Mouse (Mus musculus): ENCODE results near the gene Cnbd2. TPM values are rescaled to one million over a fixed set of nuclear protein-coding genes. Genes with fewer than 3 reads are reported as not detected.
A peak's percentile ranks its signal among the peaks of the same experiment; 100 is the strongest.

Cnbd2 gene
- polyA plus RNA-seq, 1 experiment from 2014 or later = 2.0 TPM

DNA sequence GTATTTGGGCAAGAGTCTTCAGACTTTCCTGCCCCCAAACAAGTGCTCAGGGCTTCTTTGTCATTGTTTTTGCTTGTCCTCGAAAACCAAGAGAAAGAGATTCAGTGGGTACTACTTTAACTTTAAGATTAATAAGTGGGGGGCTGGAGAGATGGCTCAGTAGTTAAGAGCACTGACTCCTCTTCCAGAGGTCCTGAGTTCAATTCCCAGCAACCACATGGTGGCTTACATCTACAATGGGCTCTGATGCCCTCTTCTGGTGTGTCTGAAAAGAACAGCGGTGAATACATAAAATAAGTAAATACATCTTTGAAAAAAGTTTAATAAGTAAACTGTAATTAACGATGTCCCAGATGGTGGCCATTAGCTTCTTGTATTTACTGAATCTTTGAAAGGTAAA is 1.1 kb downstream of the Cnbd2 start:
- peak overlapping the region; percentile 93 for H3K27ac ChIP-seq
- peaks cover 11% of the 10 kb centered on the region for H3K36me3 ChIP-seq
- peak overlapping the region; percentile 86 for H3K4me2 ChIP-seq
- 50% methylated on average over 3 of the region's 3 CpGs for WGBS (ENCODE audit: insufficient replicate concordance)
- H3K4me3 ChIP-seq = peak overlapping the region; percentile 93
- no peaks in the 10 kb centered on the region for H3K9me3 ChIP-seq (replicated peaks)
- peak overlapping the region; percentile 91 for H3K9ac ChIP-seq
- H3K27me3 ChIP-seq (replicated peaks) = no peaks in the 10 kb centered on the region
- H3K4me1 ChIP-seq = peaks cover 28% of the 10 kb centered on the region
- ATAC-seq = no peak

DNA sequence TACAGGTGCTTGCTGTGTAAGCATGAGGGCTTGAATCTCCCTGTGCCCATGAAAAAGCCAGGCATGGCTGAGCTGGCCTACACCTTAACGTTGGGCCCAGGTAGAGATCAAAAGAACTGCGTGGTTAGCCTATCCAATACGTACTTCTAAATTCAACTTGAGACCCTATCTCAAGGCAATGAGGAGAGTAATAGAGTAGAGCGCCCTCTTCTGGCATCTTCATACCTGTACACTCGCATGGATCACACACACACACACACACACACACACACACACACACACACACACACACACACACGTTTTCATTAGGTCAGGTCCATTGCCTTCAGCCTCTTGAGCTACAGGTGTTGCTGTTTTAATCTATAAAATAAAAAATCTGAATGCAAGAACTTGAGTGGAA is 2.7 kb downstream of the Cnbd2 start:
- Histone ChIP-seq H3K36me3 (peaks cover 9% of the 10 kb centered on the region), H3K9ac (no peak overlapping the region), H3K9me3 (replicated peaks) (no peaks in the 10 kb centered on the region), H3K27me3 (replicated peaks) (no peaks in the 10 kb centered on the region), H3K4me3 (no peak overlapping the region), H3K4me1 (peaks cover 28% of the 10 kb centered on the region), H3K27ac (no peak overlapping the region), H3K4me2 (no peak overlapping the region)
- 87% methylated on average over 6 of the region's 6 CpGs for WGBS (ENCODE audit: insufficient replicate concordance)
- ATAC-seq = no peak

DNA sequence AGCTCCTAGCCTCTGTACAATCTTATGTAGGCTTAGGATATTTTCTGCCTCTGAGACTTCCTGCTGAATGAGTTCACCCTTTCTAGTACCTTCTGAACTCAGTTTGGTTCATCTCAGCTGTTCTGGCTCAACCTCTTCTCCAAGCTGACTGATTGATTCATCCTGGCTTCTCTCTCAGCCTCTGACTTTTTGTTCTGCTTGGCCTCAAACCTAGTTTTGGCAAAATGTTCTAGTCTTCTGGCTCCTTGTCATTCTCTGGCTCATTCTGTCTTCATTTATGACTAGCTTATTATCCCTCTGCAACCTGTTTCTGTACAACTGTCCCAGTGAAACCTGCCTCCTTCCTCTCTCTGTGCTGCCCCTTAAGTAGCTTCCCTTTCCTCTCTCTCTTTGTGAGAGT is 6.4 kb downstream of the Cnbd2 start:
- Histone ChIP-seq H3K9me3 (replicated peaks) (no peaks in the 10 kb centered on the region), H3K9ac (no peak overlapping the region), H3K27ac (no peak overlapping the region), H3K36me3 (peaks cover 14% of the 10 kb centered on the region), H3K27me3 (replicated peaks) (no peaks in the 10 kb centered on the region), H3K4me1 (peaks cover 9% of the 10 kb centered on the region), H3K4me2 (no peak overlapping the region), H3K4me3 (no peak overlapping the region)
- ATAC-seq = no peak

DNA sequence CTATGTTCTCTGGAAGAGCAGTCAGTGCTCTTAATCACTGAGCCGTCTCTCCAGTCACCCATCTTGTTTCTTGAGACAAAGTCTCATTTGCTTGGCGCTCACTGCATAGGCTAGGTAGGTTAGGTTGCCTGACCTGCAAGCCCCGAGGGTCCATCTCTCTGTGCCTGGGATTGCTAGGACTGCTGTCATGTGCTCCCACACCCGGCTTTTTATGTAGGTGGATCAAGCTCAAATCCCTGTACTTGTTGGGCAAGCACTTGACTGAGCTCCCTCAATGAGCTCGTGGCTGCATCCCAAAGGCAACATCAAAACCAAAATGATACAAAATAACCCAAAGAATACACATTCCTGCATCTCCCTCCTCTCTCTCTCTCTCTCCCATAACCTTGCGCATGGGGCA is 9.4 kb downstream of the Cnbd2 start:
- no peaks in the 10 kb centered on the region for H3K27me3 ChIP-seq (replicated peaks)
- H3K9ac ChIP-seq = no peak overlapping the region
- WGBS (ENCODE audit: insufficient replicate concordance) = 77% methylated on average over 6 of the region's 6 CpGs
- H3K36me3 ChIP-seq = peaks cover 5% of the 10 kb centered on the region; the same call in 1 of the 2 replicates
- no peak overlapping the region for H3K4me2 ChIP-seq
- peaks cover 20% of the 10 kb centered on the region for H3K4me1 ChIP-seq
- H3K9me3 ChIP-seq (replicated peaks) = no peaks in the 10 kb centered on the region
- ATAC-seq = no peak
- no peak overlapping the region for H3K4me3 ChIP-seq
- H3K27ac ChIP-seq = no peak overlapping the region

DNA sequence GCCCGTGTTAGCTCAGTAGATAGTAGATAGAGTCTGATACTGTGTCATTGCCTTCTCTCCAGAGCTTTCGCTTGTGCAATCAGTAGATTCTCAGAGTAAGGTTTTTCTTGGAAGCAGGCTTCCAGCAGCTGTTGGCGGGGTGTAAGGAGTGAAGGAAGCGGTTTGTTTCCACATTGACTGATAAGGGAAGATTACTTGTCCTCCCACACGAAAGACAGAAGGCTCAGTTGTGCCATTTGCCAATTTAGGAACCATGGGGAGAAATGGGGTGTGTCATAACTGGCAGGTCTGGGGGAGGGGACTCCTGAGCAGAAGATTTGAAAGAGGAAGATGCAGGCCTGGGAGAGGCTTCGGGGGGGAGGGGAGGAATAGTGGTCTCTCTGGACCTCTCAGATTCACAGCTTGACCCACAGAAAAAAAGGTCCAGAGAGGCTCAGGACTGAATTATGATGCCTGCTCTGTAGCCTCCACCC is 12.1 kb downstream of the Cnbd2 start:
- H3K9me3 ChIP-seq (replicated peaks) = no peaks in the 10 kb centered on the region
- peaks cover 20% of the 10 kb centered on the region for H3K4me1 ChIP-seq
- no peak overlapping the region for H3K9ac ChIP-seq
- H3K4me3 ChIP-seq = no peak overlapping the region
- H3K36me3 ChIP-seq = peaks cover 5% of the 10 kb centered on the region; the same call in 1 of the 2 replicates
- H3K4me2 ChIP-seq = peak overlapping the region; percentile 43
- peak; percentile 72 for ATAC-seq
- no peaks in the 10 kb centered on the region for H3K27me3 ChIP-seq (replicated peaks)
- 11% methylated on average over 6 of the region's 6 CpGs for WGBS (ENCODE audit: insufficient replicate concordance)
- H3K27ac ChIP-seq = peak overlapping the region; percentile 70

DNA sequence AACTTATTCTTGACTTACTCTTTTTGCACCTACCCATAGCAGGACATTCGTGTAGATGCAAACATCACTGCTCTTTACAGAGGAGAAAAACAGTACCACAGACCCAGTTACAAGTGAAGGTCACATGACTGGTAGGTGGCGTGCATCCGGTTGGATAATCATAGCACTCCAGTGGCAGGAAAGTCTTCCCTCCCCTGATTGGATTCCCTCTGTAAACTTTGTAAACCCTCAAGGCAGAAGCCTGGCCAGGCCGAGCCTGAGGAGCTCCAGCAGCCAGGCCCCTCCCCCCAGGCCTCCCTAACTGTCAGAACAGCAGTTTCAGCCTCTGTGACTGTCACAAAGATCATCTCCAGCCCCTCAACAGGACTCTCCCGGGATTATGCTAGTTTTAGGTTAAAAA is 12.6 kb downstream of the Cnbd2 start:
- Histone ChIP-seq H3K4me2 (peak overlapping the region; percentile 43), H3K27ac (peak overlapping the region; percentile 70), H3K36me3 (peaks cover 5% of the 10 kb centered on the region; the same call in 1 of the 2 replicates), H3K27me3 (replicated peaks) (no peaks in the 10 kb centered on the region), H3K9ac (no peak overlapping the region), H3K9me3 (replicated peaks) (no peaks in the 10 kb centered on the region), H3K4me1 (peaks cover 20% of the 10 kb centered on the region), H3K4me3 (no peak overlapping the region)
- 9% methylated on average over 5 of the region's 5 CpGs for WGBS (ENCODE audit: insufficient replicate concordance)
- no peak for ATAC-seq

DNA sequence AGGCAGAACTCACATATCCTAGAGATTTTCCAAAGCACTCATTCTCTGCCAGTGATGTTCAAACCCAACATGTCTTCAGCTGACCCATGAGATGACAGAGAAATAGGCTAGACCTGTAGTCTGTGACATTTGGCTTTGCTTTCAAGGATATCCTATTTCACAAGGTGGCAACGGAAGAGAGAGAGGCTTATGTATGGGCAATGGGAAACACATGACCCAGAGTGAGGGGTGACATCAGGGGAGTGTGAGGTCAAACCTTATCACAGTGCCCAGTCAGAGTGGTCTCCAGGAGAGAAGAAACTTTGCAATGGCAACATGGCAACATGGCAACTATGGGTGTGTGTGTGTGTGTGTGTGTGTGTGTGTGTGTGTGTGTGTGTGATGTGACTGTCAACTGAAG is 18.6 kb downstream of the Cnbd2 start:
- H3K4me2 ChIP-seq = no peak overlapping the region
- no peak overlapping the region for H3K9ac ChIP-seq
- H3K9me3 ChIP-seq (replicated peaks) = no peaks in the 10 kb centered on the region
- WGBS (ENCODE audit: insufficient replicate concordance) = 61% methylated on average over 1 of the region's 1 CpGs
- no peak overlapping the region for H3K27ac ChIP-seq
- no peaks in the 10 kb centered on the region for H3K4me1 ChIP-seq
- ATAC-seq = no peak
- H3K4me3 ChIP-seq = no peak overlapping the region
- H3K27me3 ChIP-seq (replicated peaks) = no peaks in the 10 kb centered on the region
- no peaks in the 10 kb centered on the region for H3K36me3 ChIP-seq

DNA sequence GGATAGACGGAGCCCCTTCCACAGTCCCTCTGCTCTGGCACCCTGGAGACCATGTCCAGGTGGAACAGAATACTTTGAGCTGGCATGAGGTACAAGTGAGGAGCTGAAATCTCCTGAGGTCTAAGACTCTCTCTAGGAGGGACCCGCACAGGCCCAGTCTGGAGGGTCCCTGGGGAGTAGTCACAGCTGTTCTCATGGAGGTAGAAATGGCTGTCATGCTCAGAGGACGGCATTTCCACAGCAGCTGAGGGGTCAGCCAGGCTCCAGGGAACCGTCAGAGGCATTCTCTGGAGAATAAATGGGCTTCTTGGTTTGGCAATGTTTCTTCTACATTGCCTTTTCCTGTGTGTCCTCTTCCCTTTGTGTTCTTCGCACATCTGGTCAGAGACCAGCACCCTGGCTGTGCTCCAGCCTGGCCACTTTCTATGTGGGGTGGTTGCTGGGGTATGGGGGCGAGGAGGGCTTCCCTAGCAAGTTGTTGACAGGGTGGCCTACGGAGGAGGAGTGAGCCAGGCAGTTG is 19.4 kb downstream of the Cnbd2 start:
- WGBS (ENCODE audit: insufficient replicate concordance) = 68% methylated on average over 7 of the region's 7 CpGs
- Histone ChIP-seq H3K4me1 (no peaks in the 10 kb centered on the region), H3K27ac (no peak overlapping the region), H3K27me3 (replicated peaks) (no peaks in the 10 kb centered on the region), H3K4me2 (no peak overlapping the region), H3K9me3 (replicated peaks) (no peaks in the 10 kb centered on the region), H3K9ac (no peak overlapping the region), H3K36me3 (no peaks in the 10 kb centered on the region), H3K4me3 (no peak overlapping the region)
- no peak for ATAC-seq

DNA sequence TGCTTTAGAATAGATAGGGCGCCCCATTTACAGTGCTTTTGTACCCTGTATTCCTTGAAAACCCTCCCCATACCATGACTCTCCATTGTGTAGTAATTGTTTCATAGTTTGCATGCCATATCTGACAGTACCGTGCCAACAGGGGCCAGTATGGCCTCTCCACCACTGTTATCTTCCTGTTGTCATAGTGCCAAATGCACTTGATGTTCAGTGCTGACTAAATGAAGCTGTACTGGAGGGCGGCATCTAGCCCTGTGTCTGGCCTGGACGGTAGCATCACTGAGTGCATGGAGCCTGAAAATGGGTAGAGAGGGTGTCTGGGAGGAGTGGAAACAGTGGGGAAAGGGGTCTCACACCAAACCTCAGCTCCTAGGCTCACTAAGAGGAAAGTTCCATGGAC is 28.0 kb downstream of the Cnbd2 start:
- Histone ChIP-seq H3K9ac (no peak overlapping the region), H3K4me3 (no peak overlapping the region), H3K27me3 (replicated peaks) (no peaks in the 10 kb centered on the region), H3K4me2 (no peak overlapping the region), H3K4me1 (no peaks in the 10 kb centered on the region), H3K36me3 (no peaks in the 10 kb centered on the region), H3K9me3 (replicated peaks) (no peaks in the 10 kb centered on the region), H3K27ac (no peak overlapping the region)
- no peak for ATAC-seq
- WGBS (ENCODE audit: insufficient replicate concordance) = 60% methylated on average over 4 of the region's 4 CpGs

DNA sequence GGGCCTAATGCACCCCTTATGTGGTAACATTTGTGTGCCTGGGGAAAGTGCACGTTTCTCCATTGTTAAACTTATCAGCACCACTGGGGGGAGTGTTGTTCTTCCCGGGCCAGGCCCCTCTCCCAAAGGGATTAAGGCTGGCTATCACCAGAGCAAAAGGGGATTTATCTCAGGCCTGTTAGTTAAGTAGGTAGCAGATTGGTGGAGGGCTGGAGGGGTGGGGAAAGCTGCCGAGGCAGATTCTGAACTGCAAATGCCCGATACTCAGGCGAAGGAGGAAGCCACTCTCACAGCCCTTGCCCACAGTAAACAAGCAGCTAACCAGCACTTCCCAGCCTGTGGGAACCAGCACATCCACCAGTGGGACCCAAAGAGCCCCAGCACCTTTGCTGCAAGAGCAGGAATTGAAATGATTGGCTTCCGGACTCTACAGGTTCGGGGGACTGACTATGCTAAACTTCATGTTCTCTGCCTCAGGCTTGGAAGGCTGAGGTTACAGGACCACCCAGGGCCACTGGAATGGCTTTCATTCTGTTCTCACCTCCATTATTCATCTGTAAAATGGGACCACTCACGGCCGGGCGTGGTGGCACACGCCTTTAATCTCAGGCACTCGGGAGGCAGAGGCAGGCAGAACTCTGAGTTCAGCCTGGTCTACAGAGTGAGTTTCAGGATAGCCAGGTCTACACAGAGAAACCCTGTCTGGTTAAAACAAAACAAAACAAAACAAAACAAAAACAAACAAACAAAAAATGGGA is 32.9 kb downstream of the Cnbd2 start:
- H3K4me3 ChIP-seq = no peak overlapping the region
- H3K4me2 ChIP-seq = no peak overlapping the region
- H3K4me1 ChIP-seq = no peaks in the 10 kb centered on the region
- no peak overlapping the region for H3K27ac ChIP-seq
- no peak for ATAC-seq
- no peaks in the 10 kb centered on the region for H3K9me3 ChIP-seq (replicated peaks)
- no peaks in the 10 kb centered on the region for H3K36me3 ChIP-seq
- H3K27me3 ChIP-seq (replicated peaks) = no peaks in the 10 kb centered on the region
- 51% methylated on average over 12 of the region's 12 CpGs for WGBS (ENCODE audit: insufficient replicate concordance)
- no peak overlapping the region for H3K9ac ChIP-seq

DNA sequence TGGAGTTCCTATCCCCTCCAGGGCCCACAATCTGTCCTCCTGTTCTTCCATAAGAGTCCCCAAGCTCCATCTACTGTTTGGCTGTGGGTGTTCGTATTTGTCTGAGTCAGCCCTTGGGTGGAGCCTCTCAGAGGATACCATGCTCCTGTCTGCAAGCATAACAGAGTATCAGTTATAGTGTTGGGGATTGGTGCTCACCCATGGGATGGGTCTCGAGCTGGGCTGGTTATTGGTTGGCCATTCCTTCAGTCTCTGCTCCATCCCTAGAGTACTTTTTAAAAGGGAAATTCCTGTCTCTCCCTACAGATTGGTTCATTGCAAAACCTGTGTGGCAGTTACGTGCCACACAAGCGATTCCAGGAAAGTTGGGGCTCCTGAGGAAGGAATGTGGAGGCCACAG is 36.7 kb downstream of the Cnbd2 start:
- H3K4me3 ChIP-seq = no peak overlapping the region
- no peaks in the 10 kb centered on the region for H3K9me3 ChIP-seq (replicated peaks)
- ATAC-seq = no peak
- WGBS (ENCODE audit: insufficient replicate concordance) = 65% methylated on average over 4 of the region's 4 CpGs
- no peaks in the 10 kb centered on the region for H3K36me3 ChIP-seq
- no peak overlapping the region for H3K4me2 ChIP-seq
- H3K27ac ChIP-seq = no peak overlapping the region
- H3K9ac ChIP-seq = no peak overlapping the region
- peaks cover 6% of the 10 kb centered on the region; the same call in 1 of the 2 replicates for H3K4me1 ChIP-seq
- no peaks in the 10 kb centered on the region for H3K27me3 ChIP-seq (replicated peaks)

DNA sequence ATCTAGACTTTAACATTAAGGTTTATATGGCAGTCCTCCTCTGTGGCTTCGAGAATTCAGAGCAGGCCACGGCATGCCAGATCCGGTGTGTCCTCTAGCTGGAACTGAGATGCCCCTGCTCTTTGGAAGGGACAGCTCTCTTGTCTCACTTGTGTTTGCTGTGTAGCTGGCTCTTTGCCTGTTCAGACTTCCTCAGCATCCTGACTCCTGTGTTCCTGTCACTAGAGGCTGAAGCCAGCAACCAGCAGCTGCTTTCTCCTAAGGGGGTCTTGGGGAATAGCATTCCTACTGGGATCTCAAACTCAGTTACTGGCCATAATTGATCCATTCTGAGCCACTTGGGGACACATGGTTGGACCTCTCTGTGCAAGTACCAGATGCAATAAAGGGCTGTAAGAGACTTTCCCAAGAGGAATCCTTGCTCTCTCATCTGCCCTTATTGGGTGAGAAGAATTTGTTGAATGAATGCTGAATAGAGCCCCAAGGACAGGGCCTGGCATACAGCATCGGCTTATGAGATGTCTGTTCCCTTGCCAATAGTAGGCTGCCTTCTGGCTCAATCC is 37.3 kb downstream of the Cnbd2 start:
- H3K9me3 ChIP-seq (replicated peaks) = no peaks in the 10 kb centered on the region
- no peak overlapping the region for H3K4me2 ChIP-seq
- ATAC-seq = no peak
- 78% methylated on average over 4 of the region's 4 CpGs for WGBS (ENCODE audit: insufficient replicate concordance)
- no peak overlapping the region for H3K27ac ChIP-seq
- H3K27me3 ChIP-seq (replicated peaks) = no peaks in the 10 kb centered on the region
- H3K36me3 ChIP-seq = no peaks in the 10 kb centered on the region
- H3K4me1 ChIP-seq = peaks cover 6% of the 10 kb centered on the region; the same call in 1 of the 2 replicates
- no peak overlapping the region for H3K9ac ChIP-seq
- H3K4me3 ChIP-seq = no peak overlapping the region
